Mouse (Mus musculus) inflammation-experienced regulatory T-cells, adult 16 weeks (primary cell): ENCODE results near the gene Drg1. TPM values are rescaled to one million over a fixed set of nuclear protein-coding genes. Genes with fewer than 3 reads are reported as not detected.

Experiments
- polyA plus RNA-seq: library from polyadenylated mRNA; unstranded; fragments of 100-300 nt; shearing (Covaris generic); gene quantifications from one replicate; pipeline ENCODE4 v1.2.1, GENCODE M21; 2017

Drg1 gene
- 194 TPM for polyA plus RNA-seq

GRCm38 (mm10) chr11:3266079-3266685 lies at the start of gene Drg1:
Gene Drg1 (minus strand): TSS chr11:3266415.

GRCm38 (mm10) chr11:3288521-3289301 lies 22.5 kb upstream of the Drg1 start, which contains the start of gene Patz1:
Gene Patz1 (plus strand): TSS chr11:3288874.

GRCm38 (mm10) chr11:3202231-3202701 lies 63.9 kb downstream of the Drg1 start, which contains the start of gene Eif4enif1:
Gene Eif4enif1 (plus strand): TSS chr11:3202392.

GRCm38 (mm10) chr11:3193363-3193762 lies 72.9 kb downstream of the Drg1 start, which contains the start of gene Sfi1:
Gene Sfi1 (minus strand): TSS chr11:3193463.

Other genes starting within 250 kb of the Drg1 start
- 64.9 TPM for gene Sfi1, start 73.0 kb downstream of the Drg1 start, polyA plus RNA-seq
- gene Eif4enif1, start 64.0 kb downstream of the Drg1 start, polyA plus RNA-seq = 43.8 TPM
- 18.0 TPM for gene Patz1, start 22.5 kb upstream of the Drg1 start, polyA plus RNA-seq
- 121 TPM for gene Pik3ip1, start 64.0 kb upstream of the Drg1 start, polyA plus RNA-seq
- 116 TPM for gene Limk2, start 142.8 kb upstream of the Drg1 start, polyA plus RNA-seq
- gene Rnf185, start 185.9 kb upstream of the Drg1 start, polyA plus RNA-seq = 34.0 TPM
- gene Pla2g3, start 221.9 kb upstream of the Drg1 start, polyA plus RNA-seq = 0.26 TPM
- gene Inpp5j, start 238.4 kb upstream of the Drg1 start, polyA plus RNA-seq = not detected
- 6.0 TPM for gene Selenom, start 248.3 kb upstream of the Drg1 start, polyA plus RNA-seq